Mouse (Mus musculus): ENCODE data around the gene Pigo.

- TF ChIP-seq GATA1 (IDR thresholded peaks at IDR 0.05; ENCODE audit: borderline replicate concordance, low read length) (no peak), FLI1 (IDR thresholded peaks at IDR 0.05; ENCODE audit: low read length) (no peak)
Observed at GRCm38 (mm10) chr4:43029749-43030148, 4.1 kb upstream of the Pigo start.
